ENCODE assay signal across 24 mouse cellular contexts in the genomic region with DNA sequence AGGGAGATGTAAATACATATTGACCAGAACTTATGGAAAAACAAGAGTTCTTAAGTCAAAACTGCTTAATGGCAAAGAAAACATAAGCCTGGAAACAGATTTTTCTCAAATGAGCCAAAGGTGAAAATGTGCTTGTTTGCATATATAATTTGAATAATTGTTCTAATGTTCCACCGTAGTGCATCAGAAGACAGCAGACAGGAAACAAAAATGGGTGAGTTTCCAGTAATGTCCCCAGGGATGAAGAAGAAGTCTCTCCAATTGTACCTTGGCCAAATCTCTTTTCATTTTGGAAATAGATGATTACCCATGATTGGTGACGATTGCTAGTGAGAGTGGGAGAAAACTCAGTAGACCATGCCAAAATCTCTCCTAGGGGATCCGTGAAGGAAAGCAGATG. TPM values are rescaled to one million over a fixed set of nuclear protein-coding genes. Genes with fewer than 3 reads are reported as not detected.
DNase-seq lines count a peak whose midpoint lies in the region; ATAC-seq and TF ChIP-seq lines count a peak whose summit lies in the region.
"Had no signal": no experiment of that assay in that cellular context is flagged by ENCODE, and none has a peak within 500 bp of the region (broad histone marks: within the 10 kb centered on the region; RNA-seq: fewer than 3 reads in every experiment).

No protein-coding gene starts in this region.

- no peak overlapping the region for H3K4me3 ChIP-seq in embryonic facial prominence, embryonic 14.5 days (ENCODE audit: low read depth, low read length)
- H3K4me3 ChIP-seq in embryonic facial prominence, embryonic 10.5 days, result no peak overlapping the region
- no peak overlapping the region for H3K4me3 ChIP-seq in layer of hippocampus, adult 2 months
- H3K4me3 ChIP-seq in kidney, embryonic 14.5 days (ENCODE audit: low read length), result no peak overlapping the region
- H3K4me3 ChIP-seq: embryonic facial prominence, embryonic 12.5 days; forebrain, embryonic 13.5 days; gastrocnemius, adult 2 months; heart, embryonic 12.5 days; hindbrain, embryonic 10.5 days; intestine, embryonic 15.5 days had no signal

- H3K27me3 ChIP-seq in embryonic facial prominence, embryonic 14.5 days (replicated peaks; ENCODE audit: control insufficient read depth, insufficient read depth, low read length), result no peaks in the 10 kb centered on the region
- H3K27me3 ChIP-seq in embryonic facial prominence, embryonic 10.5 days (replicated peaks; ENCODE audit: low read depth, poor library complexity, severe bottlenecking), result no peaks in the 10 kb centered on the region
- no peaks in the 10 kb centered on the region for H3K27me3 ChIP-seq in kidney, embryonic 14.5 days (ENCODE audit: control insufficient read depth, insufficient read depth, low read length)
- H3K27me3 ChIP-seq: embryonic facial prominence, embryonic 12.5 days; forebrain, embryonic 13.5 days; heart, embryonic 12.5 days; intestine, embryonic 15.5 days had no signal

- DNase-seq in embryonic facial prominence, embryonic 14.5 days (ENCODE audit: low spot score), result peak; percentile 63
- no peak for DNase-seq in embryonic facial prominence, embryonic 10.5 days (ENCODE audit: low spot score)
- DNase-seq in layer of hippocampus, adult 2 months (ENCODE audit: low spot score in 2 of 2), result no peak
- DNase-seq in layer of hippocampus, postnatal 25 days (ENCODE audit: extremely low spot score in 1 of 2, low spot score in 1 of 2), result no peak
- DNase-seq in brain, adult 2 months (ENCODE audit: low read depth, low spot score), result peak; percentile 8
- DNase-seq: adrenal gland, adult 8-10 months; adrenal gland, postnatal 36 days; cerebellum, adult 11 months; cerebellum, adult 9-10 months; embryo, embryonic 11 days; gastrocnemius, adult 2 months; gastrocnemius, postnatal 25 days had no signal

- H3K36me3 ChIP-seq in embryonic facial prominence, embryonic 14.5 days (ENCODE audit: control insufficient read depth, insufficient read depth, low read length), result no peaks in the 10 kb centered on the region
- H3K36me3 ChIP-seq in embryonic facial prominence, embryonic 10.5 days (replicated peaks), result no peaks in the 10 kb centered on the region
- no peaks in the 10 kb centered on the region for H3K36me3 ChIP-seq in kidney, embryonic 14.5 days (ENCODE audit: control insufficient read depth, insufficient read depth, low read length)
- H3K36me3 ChIP-seq: embryonic facial prominence, embryonic 12.5 days; heart, embryonic 12.5 days; hindbrain, embryonic 10.5 days; intestine, embryonic 15.5 days had no signal

- ATAC-seq in embryonic facial prominence, embryonic 14.5 days (ENCODE audit: low read depth), result no peak
- ATAC-seq in kidney, embryonic 14.5 days (ENCODE audit: low FRiP score, low TSS enrichment), result no peak
- ATAC-seq: forebrain, embryonic 13.5 days; intestine, embryonic 15.5 days had no signal

- WGBS in embryonic facial prominence, embryonic 14.5 days, result 62% methylated on average over 3 of the region's 3 CpGs
- 81% methylated on average over 3 of the region's 3 CpGs for WGBS in embryonic facial prominence, embryonic 10.5 days
- WGBS in kidney, embryonic 14.5 days, result 85% methylated on average over 3 of the region's 3 CpGs

- H3K4me2 ChIP-seq in embryonic facial prominence, embryonic 14.5 days (ENCODE audit: low read depth, low read length), result no peak overlapping the region
- no peak overlapping the region for H3K4me2 ChIP-seq in kidney, embryonic 14.5 days (replicated peaks; ENCODE audit: low read depth, low read length)
- H3K4me2 ChIP-seq: embryonic facial prominence, embryonic 12.5 days; forebrain, embryonic 13.5 days; heart, embryonic 12.5 days; intestine, embryonic 15.5 days had no signal

- H3K4me1 ChIP-seq in embryonic facial prominence, embryonic 14.5 days (ENCODE audit: control insufficient read depth, insufficient read depth, low read length), result no peaks in the 10 kb centered on the region
- H3K4me1 ChIP-seq in embryonic facial prominence, embryonic 10.5 days, result no peaks in the 10 kb centered on the region; the same call in none of the 2 replicates
- no peaks in the 10 kb centered on the region for H3K4me1 ChIP-seq in kidney, embryonic 14.5 days (ENCODE audit: control insufficient read depth, insufficient read depth, low read length)
- H3K4me1 ChIP-seq: embryonic facial prominence, embryonic 12.5 days; forebrain, embryonic 13.5 days; heart, embryonic 12.5 days; hindbrain, embryonic 10.5 days; intestine, embryonic 15.5 days had no signal

- H3K9ac ChIP-seq in embryonic facial prominence, embryonic 14.5 days (ENCODE audit: low read depth, low read length), result no peak overlapping the region
- no peak overlapping the region for H3K9ac ChIP-seq in kidney, embryonic 14.5 days (ENCODE audit: low read depth, low read length)
- H3K9ac ChIP-seq: embryonic facial prominence, embryonic 12.5 days; forebrain, embryonic 13.5 days; heart, embryonic 12.5 days; intestine, embryonic 15.5 days had no signal

- H3K9me3 ChIP-seq in embryonic facial prominence, embryonic 14.5 days (ENCODE audit: control insufficient read depth, low read length), result 0 out of 2 replicates have a peak, but pooled peaks cover 4% of the 10 kb centered on the region
- 0 out of 2 replicates have a peak, but pooled peaks cover 3% of the 10 kb centered on the region for H3K9me3 ChIP-seq in embryonic facial prominence, embryonic 10.5 days
- no peaks in the 10 kb centered on the region for H3K9me3 ChIP-seq in kidney, embryonic 14.5 days (ENCODE audit: control insufficient read depth, low read length)
- H3K9me3 ChIP-seq: embryonic facial prominence, embryonic 12.5 days; forebrain, embryonic 13.5 days; heart, embryonic 12.5 days; hindbrain, embryonic 10.5 days; intestine, embryonic 15.5 days had no signal

- TF ChIP-seq CTCF in layer of hippocampus, adult 2 months (conservative IDR thresholded peaks at IDR 0.05), result no peak

- H3K27ac ChIP-seq in embryonic facial prominence, embryonic 14.5 days (replicated peaks; ENCODE audit: low read depth, low read length), result no peak overlapping the region
- H3K27ac ChIP-seq in embryonic facial prominence, embryonic 10.5 days (replicated peaks), result no peak overlapping the region
- 0 out of 2 replicates have a peak overlapping the region, but pooled peaks have one; percentile 3 for H3K27ac ChIP-seq in layer of hippocampus, adult 2 months
- H3K27ac ChIP-seq in kidney, embryonic 14.5 days (ENCODE audit: low read depth, low read length), result no peak overlapping the region
- H3K27ac ChIP-seq: embryonic facial prominence, embryonic 12.5 days; forebrain, embryonic 13.5 days; gastrocnemius, adult 2 months; hindbrain, embryonic 10.5 days; intestine, embryonic 15.5 days had no signal

RNA-seq across cellular contexts. Expression of gene Zpld1, which starts 58.3 kb away (rescaled TPM):
- 4.2 and 4.5 TPM in 2 replicates for polyA plus RNA-seq in embryonic facial prominence, embryonic 14.5 days (2014; fragmentation: Nextera tagmentation; extraction: Ambion mirVana)
- 0.13 and 0.34 TPM in 2 replicates for polyA plus RNA-seq in embryonic facial prominence, embryonic 10.5 days (2016; fragmentation: Nextera tagmentation; extraction: Ambion mirVana)
- total RNA-seq in layer of hippocampus, adult 2 months (2021), result under 1 TPM; 0.59 to 0.71 TPM
- total RNA-seq in layer of hippocampus, postnatal 25 days (2021), result under 1 TPM; 0.42 to 0.49 TPM
- 0.39 and 0.57 TPM in 2 replicates for polyA plus RNA-seq in kidney, embryonic 14.5 days (2014; fragmentation: Nextera tagmentation; extraction: Ambion mirVana)
- total RNA-seq: adrenal gland, adult 8-10 months; adrenal gland, postnatal 36 days; common myeloid progenitor, adult 5-6 weeks; ES-E14; gastrocnemius, adult 2 months; gastrocnemius, postnatal 25 days; granulocyte monocyte progenitor cell, adult 5-6 weeks; heart, adult 8-10 months; heart, postnatal 25 days had no signal
- polyA plus RNA-seq: heart, embryonic 12.5 days; heart, embryonic 16.5 days had no signal

Comparison
In these comparisons a context has a peak if more than half of its experiments do, and no peak if none do; other contexts are left out.
1. DNase-seq: peak in embryonic facial prominence, embryonic 14.5 days (single experiment) and brain, adult 2 months (single experiment); none in embryonic facial prominence, embryonic 10.5 days (single experiment), layer of hippocampus, adult 2 months (0 of 2) and layer of hippocampus, postnatal 25 days (0 of 2).